Mouse (Mus musculus): Measurements from ENCODE around the gene Zdhhc14. TPM values are rescaled to one million over a fixed set of nuclear protein-coding genes. Genes with fewer than 3 reads are reported as not detected.

Gene Zdhhc14
- total and polyA plus RNA-seq, 2 experiments from 2014 or later: 0.74 to 5.2 TPM

DNA sequence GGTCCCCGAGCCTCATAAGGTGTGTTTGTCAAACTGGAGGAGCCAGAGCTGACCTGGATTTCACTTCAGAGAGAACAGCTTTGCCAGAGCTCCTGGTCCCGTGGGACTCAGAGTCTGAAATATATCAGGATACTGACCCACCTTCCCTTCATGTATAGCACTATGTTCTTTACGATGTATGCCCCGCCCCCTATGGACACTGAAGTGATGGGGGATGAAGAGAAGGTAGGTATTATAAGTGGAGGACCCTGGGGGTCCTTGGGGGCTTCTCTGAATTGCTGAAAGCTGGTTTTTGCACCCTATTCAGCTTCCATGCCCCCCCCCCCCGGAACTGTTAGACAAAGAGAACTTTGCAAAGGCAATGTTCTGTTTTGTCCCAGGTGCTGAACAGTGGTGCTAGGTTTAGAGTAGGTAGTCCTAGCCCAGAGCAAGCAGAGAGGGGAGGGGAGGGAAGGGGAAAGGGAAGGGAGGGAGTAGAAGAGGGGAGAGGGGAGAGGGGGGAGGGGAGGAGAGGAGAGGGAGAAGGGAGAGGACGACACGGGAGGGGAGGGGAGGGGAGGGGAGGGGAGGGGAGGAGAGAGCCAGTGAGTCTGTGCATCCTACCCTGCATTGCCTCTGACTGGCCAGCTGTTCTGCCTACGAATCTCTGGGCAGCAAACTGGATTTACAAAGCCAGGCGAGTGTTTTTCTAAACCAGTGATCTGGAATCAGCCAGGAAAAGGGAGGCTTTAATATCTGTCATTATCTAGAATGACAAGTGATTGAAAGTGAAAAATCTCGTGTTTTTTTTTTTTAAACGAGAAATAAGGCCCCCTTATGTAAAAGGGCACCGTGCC is 44.1 kb downstream of the Zdhhc14 start:
- WGBS: 71% methylated on average over 10 of the region's 12 CpGs
- no peaks in the 10 kb centered on the region for H3K4me1 ChIP-seq (ENCODE audit: control insufficient read depth, insufficient read depth)
- no peak for DNase-seq (ENCODE audit: low spot score)
- ATAC-seq (ENCODE audit: insufficient read depth, low read depth): no peak
- H3K4me3 ChIP-seq (ENCODE audit: low read depth, low read length): no peak overlapping the region
- H3K4me2 ChIP-seq (ENCODE audit: low read depth, low read length): no peak overlapping the region
- no peaks in the 10 kb centered on the region for H3K27me3 ChIP-seq (ENCODE audit: control insufficient read depth, insufficient read depth, low read length)
- H3K9ac ChIP-seq (replicated peaks; ENCODE audit: low read depth, low read length): no peak overlapping the region
- no peak for TF ChIP-seq EP300 (IDR thresholded peaks at IDR 0.05; ENCODE audit: low read depth)
- TF ChIP-seq CTCF (IDR thresholded peaks at IDR 0.05; ENCODE audit: low read depth): no peak
- no peaks in the 10 kb centered on the region for H3K9me3 ChIP-seq (replicated peaks; ENCODE audit: control insufficient read depth, low read length)
- H3K27ac ChIP-seq (ENCODE audit: low read depth): no peak overlapping the region
- H3K36me3 ChIP-seq (replicated peaks; ENCODE audit: control insufficient read depth, insufficient read depth, low read length): no peaks in the 10 kb centered on the region

DNA sequence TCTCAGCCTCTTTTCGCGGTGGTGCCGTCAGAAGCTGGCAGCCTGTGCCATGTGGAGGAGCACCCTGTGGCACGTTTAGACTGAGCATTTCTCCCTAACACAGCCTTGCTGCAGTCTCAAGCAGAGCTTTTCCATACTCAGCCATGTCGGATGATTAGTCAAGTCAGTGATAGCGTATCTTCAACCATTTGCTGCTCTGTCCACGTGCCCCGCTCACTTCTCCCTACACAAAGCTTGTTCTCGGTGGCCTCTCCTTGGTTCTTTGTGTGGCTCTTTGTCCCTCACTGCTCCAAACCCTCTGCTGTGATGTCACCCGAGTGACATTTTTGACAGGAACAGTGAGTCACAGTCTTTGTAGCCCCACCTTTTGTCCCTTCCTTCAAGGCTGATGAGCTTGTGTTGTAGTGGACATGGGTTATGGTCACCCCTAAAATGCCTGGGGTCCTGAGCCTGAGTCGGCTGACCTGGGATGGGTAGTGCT is 44.8 kb downstream of the Zdhhc14 start:
- Histone ChIP-seq H3K9ac (replicated peaks; ENCODE audit: low read depth, low read length) (no peak overlapping the region), H3K27me3 (ENCODE audit: control insufficient read depth, insufficient read depth, low read length) (no peaks in the 10 kb centered on the region), H3K4me1 (ENCODE audit: control insufficient read depth, insufficient read depth) (no peaks in the 10 kb centered on the region), H3K4me3 (ENCODE audit: low read depth, low read length) (no peak overlapping the region), H3K4me2 (ENCODE audit: low read depth, low read length) (no peak overlapping the region), H3K27ac (ENCODE audit: low read depth) (no peak overlapping the region), H3K9me3 (replicated peaks; ENCODE audit: control insufficient read depth, low read length) (no peaks in the 10 kb centered on the region), H3K36me3 (replicated peaks; ENCODE audit: control insufficient read depth, insufficient read depth, low read length) (no peaks in the 10 kb centered on the region)
- TF ChIP-seq EP300 (IDR thresholded peaks at IDR 0.05; ENCODE audit: low read depth) (no peak), CTCF (IDR thresholded peaks at IDR 0.05; ENCODE audit: low read depth) (no peak)
- 49% methylated on average over 11 of the region's 11 CpGs for WGBS
- no peak for DNase-seq (ENCODE audit: low spot score)
- no peak for ATAC-seq (ENCODE audit: insufficient read depth, low read depth)

DNA sequence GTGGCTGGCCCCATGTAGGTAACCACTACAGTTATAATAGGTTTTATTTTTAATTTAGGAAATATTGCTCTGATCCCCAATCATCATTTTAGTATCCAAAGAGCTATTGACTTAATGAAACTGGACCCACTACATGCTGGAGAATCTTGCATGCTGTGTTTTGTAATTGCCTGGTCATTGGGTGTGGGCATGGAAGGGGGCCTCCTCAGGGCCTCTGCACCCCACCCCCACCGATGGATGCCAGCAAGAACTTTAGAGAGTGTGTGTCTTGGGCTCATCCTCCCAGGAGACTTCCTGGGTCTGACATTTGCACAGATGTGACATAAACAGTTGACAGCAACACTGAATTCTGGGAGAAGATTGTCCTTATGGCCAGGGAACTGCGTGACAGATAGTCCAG is 49.8 kb downstream of the Zdhhc14 start:
- Histone ChIP-seq H3K27ac (ENCODE audit: low read depth) (no peak overlapping the region), H3K4me2 (ENCODE audit: low read depth, low read length) (no peak overlapping the region), H3K4me1 (ENCODE audit: control insufficient read depth, insufficient read depth) (no peaks in the 10 kb centered on the region), H3K9ac (replicated peaks; ENCODE audit: low read depth, low read length) (no peak overlapping the region), H3K4me3 (ENCODE audit: low read depth, low read length) (no peak overlapping the region), H3K9me3 (replicated peaks; ENCODE audit: control insufficient read depth, low read length) (no peaks in the 10 kb centered on the region), H3K27me3 (ENCODE audit: control insufficient read depth, insufficient read depth, low read length) (no peaks in the 10 kb centered on the region), H3K36me3 (replicated peaks; ENCODE audit: control insufficient read depth, insufficient read depth, low read length) (no peaks in the 10 kb centered on the region)
- DNase-seq (ENCODE audit: low spot score): no peak
- WGBS: 66% methylated on average over 2 of the region's 2 CpGs
- no peak for ATAC-seq (ENCODE audit: insufficient read depth, low read depth)
- no peak for TF ChIP-seq EP300 (IDR thresholded peaks at IDR 0.05; ENCODE audit: low read depth)
- TF ChIP-seq CTCF (IDR thresholded peaks at IDR 0.05; ENCODE audit: low read depth): no peak

DNA sequence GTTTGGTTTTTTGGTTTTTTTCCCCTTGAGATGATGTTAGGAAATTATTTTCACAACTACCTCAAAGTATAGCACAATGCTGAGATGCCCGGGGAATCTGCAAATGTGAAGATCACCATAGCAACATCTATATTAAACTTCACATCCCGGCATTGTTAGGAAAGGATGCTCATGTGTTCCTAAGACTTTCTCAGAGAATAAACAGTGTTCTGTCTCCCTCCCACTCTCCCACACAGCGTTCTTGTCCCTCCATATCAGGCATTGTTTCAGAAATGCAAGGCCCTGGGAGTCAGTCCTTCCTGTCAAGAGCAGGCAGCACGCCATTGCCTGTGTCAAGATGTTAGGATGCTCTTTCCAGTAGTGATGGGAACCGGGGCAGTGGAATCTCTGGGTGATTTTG is 51.7 kb downstream of the Zdhhc14 start:
- H3K9ac ChIP-seq (replicated peaks; ENCODE audit: low read depth, low read length): no peak overlapping the region
- DNase-seq (ENCODE audit: low spot score) (no peak), ATAC-seq (ENCODE audit: insufficient read depth, low read depth) (no peak)
- H3K9me3 ChIP-seq (replicated peaks; ENCODE audit: control insufficient read depth, low read length): no peaks in the 10 kb centered on the region
- H3K4me3 ChIP-seq (ENCODE audit: low read depth, low read length): no peak overlapping the region
- no peak overlapping the region for H3K27ac ChIP-seq (ENCODE audit: low read depth)
- H3K36me3 ChIP-seq (replicated peaks; ENCODE audit: control insufficient read depth, insufficient read depth, low read length): no peaks in the 10 kb centered on the region
- no peaks in the 10 kb centered on the region for H3K4me1 ChIP-seq (ENCODE audit: control insufficient read depth, insufficient read depth)
- TF ChIP-seq CTCF (IDR thresholded peaks at IDR 0.05; ENCODE audit: low read depth) (no peak), EP300 (IDR thresholded peaks at IDR 0.05; ENCODE audit: low read depth) (no peak)
- no peak overlapping the region for H3K4me2 ChIP-seq (ENCODE audit: low read depth, low read length)
- WGBS: 66% methylated on average over 5 of the region's 5 CpGs
- no peaks in the 10 kb centered on the region for H3K27me3 ChIP-seq (ENCODE audit: control insufficient read depth, insufficient read depth, low read length)

DNA sequence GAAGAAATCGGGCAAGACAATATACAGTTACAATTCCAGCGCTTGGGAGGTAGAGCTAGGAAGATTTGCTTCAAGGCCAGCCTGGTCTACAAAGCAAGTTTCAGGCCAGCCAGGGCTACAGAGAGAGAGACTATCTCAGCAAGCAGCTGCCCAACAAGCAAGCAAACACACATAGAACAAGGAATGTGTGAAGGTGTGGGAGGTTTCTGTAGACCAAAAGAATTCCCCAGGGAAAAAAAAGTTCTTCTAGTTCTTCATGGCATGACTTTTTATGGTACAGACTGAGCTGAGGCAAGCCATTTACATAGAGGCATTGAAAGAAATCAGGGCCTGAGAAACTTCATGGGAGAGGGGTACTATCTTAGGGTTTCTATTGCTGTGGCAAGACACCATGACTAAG is 52.7 kb downstream of the Zdhhc14 start:
- DNase-seq (ENCODE audit: low spot score): no peak
- Histone ChIP-seq H3K4me2 (ENCODE audit: low read depth, low read length) (no peak overlapping the region), H3K9me3 (replicated peaks; ENCODE audit: control insufficient read depth, low read length) (no peaks in the 10 kb centered on the region), H3K36me3 (replicated peaks; ENCODE audit: control insufficient read depth, insufficient read depth, low read length) (no peaks in the 10 kb centered on the region), H3K9ac (replicated peaks; ENCODE audit: low read depth, low read length) (no peak overlapping the region), H3K4me3 (ENCODE audit: low read depth, low read length) (no peak overlapping the region), H3K4me1 (ENCODE audit: control insufficient read depth, insufficient read depth) (no peaks in the 10 kb centered on the region), H3K27ac (ENCODE audit: low read depth) (no peak overlapping the region), H3K27me3 (ENCODE audit: control insufficient read depth, insufficient read depth, low read length) (no peaks in the 10 kb centered on the region)
- ATAC-seq (ENCODE audit: insufficient read depth, low read depth): no peak
- 85% methylated on average over 2 of the region's 2 CpGs for WGBS
- TF ChIP-seq EP300 (IDR thresholded peaks at IDR 0.05; ENCODE audit: low read depth) (no peak), CTCF (IDR thresholded peaks at IDR 0.05; ENCODE audit: low read depth) (no peak)

DNA sequence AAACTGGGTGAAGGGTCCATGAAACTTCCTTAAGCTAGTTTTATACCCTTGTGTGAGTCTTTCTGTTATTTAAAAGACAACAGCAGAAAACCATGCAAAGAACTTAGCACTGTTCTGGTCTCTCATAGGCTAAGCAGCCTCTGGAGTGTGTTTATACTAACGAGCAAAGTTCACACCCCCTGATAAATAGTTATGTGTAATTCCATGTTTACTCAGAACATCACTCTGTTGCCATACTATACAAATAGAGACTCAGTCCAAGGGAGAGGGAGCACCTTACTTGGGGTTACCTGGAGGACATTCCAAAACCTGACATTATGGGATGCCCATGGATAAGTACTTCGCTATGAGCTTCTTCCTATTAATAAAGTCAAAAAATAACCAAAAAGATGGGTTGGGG is 56.2 kb downstream of the Zdhhc14 start:
- Histone ChIP-seq H3K27me3 (ENCODE audit: control insufficient read depth, insufficient read depth, low read length) (no peaks in the 10 kb centered on the region), H3K4me2 (ENCODE audit: low read depth, low read length) (no peak overlapping the region), H3K4me3 (ENCODE audit: low read depth, low read length) (no peak overlapping the region), H3K9me3 (replicated peaks; ENCODE audit: control insufficient read depth, low read length) (no peaks in the 10 kb centered on the region), H3K4me1 (ENCODE audit: control insufficient read depth, insufficient read depth) (no peaks in the 10 kb centered on the region), H3K9ac (replicated peaks; ENCODE audit: low read depth, low read length) (no peak overlapping the region), H3K36me3 (replicated peaks; ENCODE audit: control insufficient read depth, insufficient read depth, low read length) (no peaks in the 10 kb centered on the region), H3K27ac (ENCODE audit: low read depth) (no peak overlapping the region)
- TF ChIP-seq CTCF (IDR thresholded peaks at IDR 0.05; ENCODE audit: low read depth) (no peak), EP300 (IDR thresholded peaks at IDR 0.05; ENCODE audit: low read depth) (no peak)
- ATAC-seq (ENCODE audit: insufficient read depth, low read depth) (no peak), DNase-seq (ENCODE audit: low spot score) (no peak)
- 87% methylated on average over 2 of the region's 2 CpGs for WGBS
